Mouse (Mus musculus) neural tube, embryonic 11.5 days (tissue): ENCODE data around the gene Mars. TPM values are rescaled to one million over a fixed set of nuclear protein-coding genes. Genes with fewer than 3 reads are reported as not detected.

Experiments used
- ATAC-seq: fragments of 200-750 bp; cut with Nextera tagmentation; 2 replicates; pipeline ENCODE4 v1.8.0; 2017; ENCODE audit warnings: moderate number of reproducible peaks, mild to moderate bottlenecking, moderate TSS enrichment, moderate library complexity; ENCODE audit not compliant: insufficient read depth, low FRiP score, low TSS enrichment
- DNase-seq: peaks from one replicate; pipeline ENCODE4 v3.0.0-alpha.2; 2015; ENCODE audit warnings: low spot score
- H3K27ac ChIP-seq: fragments of 300-500 bp; sonication (generic); 2 replicates; pipeline ENCODE4 v1.5.1; 2014; ENCODE audit warnings: low read depth, mild to moderate bottlenecking, low read length
- H3K27me3 ChIP-seq: fragments of 300-500 bp; sonication (generic); 2 replicates; pipeline ENCODE4 v1.6.1; 2014; ENCODE audit warnings: mild to moderate bottlenecking, low read length, mixed read lengths; ENCODE audit not compliant: control insufficient read depth, insufficient read depth
- H3K36me3 ChIP-seq: fragments of 300-500 bp; sonication (generic); 2 replicates; pipeline ENCODE4 v1.6.1; 2014; ENCODE audit warnings: mild to moderate bottlenecking, low read length, moderate library complexity, mixed read lengths; ENCODE audit not compliant: control insufficient read depth, insufficient read depth
- H3K4me1 ChIP-seq: fragments of 300-500 bp; sonication (generic); 2 replicates; pipeline ENCODE4 v1.6.1; 2014; ENCODE audit warnings: low read length, mixed read lengths; ENCODE audit not compliant: control insufficient read depth, insufficient read depth
- H3K4me2 ChIP-seq: fragments of 300-500 bp; sonication (generic); 2 replicates; pipeline ENCODE4 v1.6.1; 2014; ENCODE audit warnings: low read depth, mild to moderate bottlenecking, moderate library complexity
- H3K4me3 ChIP-seq: fragments of 300-500 bp; sonication (generic); 2 replicates; pipeline ENCODE4 v1.5.1; 2014; ENCODE audit warnings: low read depth, low read length
- H3K9ac ChIP-seq: fragments of 300-500 bp; sonication (generic); 2 replicates; pipeline ENCODE4 v1.6.1; 2014; ENCODE audit warnings: mild to moderate bottlenecking, low read length
- H3K9me3 ChIP-seq: fragments of 300-500 bp; sonication (generic); 2 replicates; pipeline ENCODE4 v1.6.1; 2016; ENCODE audit warnings: low read length; ENCODE audit not compliant: control insufficient read depth
- WGBS: fragments of 180-500 bp; shearing (Covaris S2); extraction: QIAGEN DNeasy Blood & Tissue Kit; methylation state at CpG from one replicate; pipeline ENCODE4 v1.1.7; 2014; 5-methylcytosine and 5-hydroxymethylcytosine counted together
- polyA plus RNA-seq: library from polyadenylated mRNA; unstranded; fragments of >200 nt; fragmentation: Nextera tagmentation; extraction: Ambion mirVana; gene quantifications from 2 replicates; pipeline ENCODE4 v1.2.1, GENCODE M21; 2014

Gene Mars
- polyA plus RNA-seq, 1 experiment from 2014 or later: 164 TPM

- Histone ChIP-seq H3K4me3 (no peak overlapping the region), H3K27me3 (peaks cover 37% of the 10 kb centered on the region), H3K9ac (no peak overlapping the region), H3K4me2 (no peak overlapping the region), H3K9me3 (no peaks in the 10 kb centered on the region), H3K27ac (no peak overlapping the region), H3K4me1 (peaks cover 6% of the 10 kb centered on the region), H3K36me3 (peaks cover 4% of the 10 kb centered on the region; the same call in 1 of the 2 replicates)
- WGBS: 54% methylated on average over 18 of the region's 18 CpGs
- no peak for DNase-seq
- no peak for ATAC-seq
These were observed 16.0 kb upstream of the Mars start for GRCm38 (mm10) chr10:127327461-127328145.

DNA sequence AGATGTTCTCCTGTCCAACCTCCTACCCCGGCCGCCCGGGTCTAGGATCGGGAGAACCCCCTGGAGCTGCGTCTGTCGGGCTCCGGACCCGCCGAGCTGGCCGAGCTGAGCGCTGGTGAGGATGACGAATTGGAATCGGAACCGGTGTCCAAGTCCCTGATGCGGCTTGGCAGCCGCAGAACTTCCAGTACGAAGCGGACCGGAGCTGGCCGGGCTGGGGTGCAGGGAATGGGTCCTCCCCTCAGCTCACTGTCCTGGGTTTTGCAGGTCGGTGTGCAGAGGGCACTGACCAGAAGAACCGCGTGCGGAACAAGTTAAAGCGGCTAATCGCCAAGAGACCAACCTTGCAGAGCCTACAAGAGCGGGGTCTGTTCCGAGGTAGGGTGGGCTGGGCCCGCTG lies 15.2 kb upstream of the Mars start:
- WGBS: 5% methylated on average over 29 of the region's 29 CpGs

DNA sequence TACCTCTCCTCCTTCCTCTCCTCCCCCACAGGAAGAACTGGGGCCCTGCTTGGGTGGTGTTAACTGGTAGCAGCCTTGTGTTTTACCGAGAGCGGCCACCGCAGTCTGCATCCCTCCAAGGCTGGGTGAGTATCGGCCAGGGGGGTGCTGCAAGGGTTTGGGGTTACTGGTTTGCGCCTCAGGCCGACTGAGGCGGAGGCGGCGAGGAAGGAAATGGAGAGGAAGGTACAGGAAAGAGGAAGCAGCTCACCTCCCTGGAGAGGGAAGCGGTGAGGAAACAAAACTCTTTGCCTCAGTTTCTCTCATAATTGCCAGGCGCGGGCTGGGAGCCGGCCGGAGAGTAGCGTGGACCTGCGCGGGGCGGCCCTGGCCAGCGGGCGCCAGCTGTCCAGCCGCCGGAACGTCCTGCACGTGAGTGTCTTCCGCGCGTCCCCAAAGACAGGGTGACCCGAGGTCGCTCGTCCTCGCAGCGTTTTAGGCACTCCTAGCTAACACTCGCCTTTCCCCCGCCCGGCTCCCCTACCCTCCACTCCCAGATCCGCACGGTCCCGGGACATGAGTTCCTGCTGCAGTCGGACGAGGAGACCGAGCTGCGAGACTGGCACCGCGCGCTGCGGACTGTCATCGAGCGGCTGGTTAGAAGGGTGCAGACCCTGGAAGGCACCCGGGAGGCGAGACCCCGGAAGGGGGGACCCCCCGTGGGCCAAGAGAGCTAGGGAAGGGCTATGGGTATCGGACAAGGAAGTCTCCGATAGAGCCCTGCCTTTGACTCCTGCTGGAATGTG lies 14.6 kb upstream of the Mars start:
- peak overlapping the region; percentile 26 for H3K9ac ChIP-seq
- no peak for ATAC-seq

More for the DNA sequence above, 15.2 kb upstream of the Mars start:
- no peak for DNase-seq
- Histone ChIP-seq H3K36me3 (no peaks in the 10 kb centered on the region), H3K4me2 (peak overlapping the region; percentile 47), H3K27ac (no peak overlapping the region), H3K27me3 (peaks cover 37% of the 10 kb centered on the region), H3K4me1 (peaks cover 6% of the 10 kb centered on the region), H3K9ac (peak overlapping the region; percentile 26), H3K4me3 (peak overlapping the region; percentile 31), H3K9me3 (no peaks in the 10 kb centered on the region)
- ATAC-seq: no peak

DNA sequence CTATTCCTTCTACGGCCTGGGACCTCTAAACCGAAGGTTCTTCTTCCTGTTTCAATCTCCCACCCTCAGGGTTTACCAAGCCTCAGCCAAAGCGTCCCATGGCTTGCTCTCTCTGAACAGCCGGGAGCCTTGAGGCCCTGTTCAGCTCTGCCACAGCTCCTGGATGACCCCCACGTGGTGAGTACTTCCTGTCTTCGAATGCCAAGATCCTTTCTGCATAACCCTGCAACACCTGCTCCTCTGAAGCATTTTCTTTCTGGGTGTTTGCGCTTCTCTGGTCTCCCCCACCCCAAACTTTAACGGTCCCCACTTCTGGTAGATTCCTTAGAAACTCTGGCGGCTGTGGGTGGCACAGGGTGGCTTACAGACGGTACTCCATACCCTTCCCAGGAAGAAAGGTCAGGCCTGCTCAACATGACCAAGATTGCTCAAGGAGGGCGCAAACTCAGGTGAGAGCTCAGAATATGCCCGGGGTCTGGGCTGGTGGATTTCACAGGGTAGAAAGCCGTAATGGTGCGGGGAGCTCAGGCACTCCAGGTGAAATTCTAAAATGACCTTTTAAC lies 13.9 kb upstream of the Mars start:
- DNase-seq (no peak), ATAC-seq (no peak)
- WGBS: 24% methylated on average over 14 of the region's 14 CpGs
- no peaks in the 10 kb centered on the region for H3K36me3 ChIP-seq
- H3K9ac ChIP-seq: no peak overlapping the region
- no peak overlapping the region for H3K27ac ChIP-seq
- H3K4me1 ChIP-seq: peaks cover 6% of the 10 kb centered on the region
- peaks cover 37% of the 10 kb centered on the region for H3K27me3 ChIP-seq
- no peaks in the 10 kb centered on the region for H3K9me3 ChIP-seq
- 0 out of 2 replicates have a peak overlapping the region, but pooled peaks have one; percentile 31 for H3K4me3 ChIP-seq
- H3K4me2 ChIP-seq: peak overlapping the region; percentile 47; the same call in 1 of the 2 replicates

More for the DNA sequence above, 14.6 kb upstream of the Mars start:
- DNase-seq: peak; percentile 57
- Histone ChIP-seq H3K27me3 (peaks cover 37% of the 10 kb centered on the region), H3K27ac (no peak overlapping the region), H3K9me3 (no peaks in the 10 kb centered on the region), H3K4me3 (peak overlapping the region; percentile 31), H3K4me2 (peak overlapping the region; percentile 47), H3K36me3 (no peaks in the 10 kb centered on the region), H3K4me1 (peaks cover 6% of the 10 kb centered on the region)
- WGBS: under 1% methylated on average over 53 of the region's 54 CpGs

GRCm38 (mm10) chr10:127324495-127324894 lies 12.9 kb upstream of the Mars start:
- Histone ChIP-seq H3K4me3 (no peak overlapping the region), H3K27me3 (peaks cover 37% of the 10 kb centered on the region), H3K9ac (no peak overlapping the region), H3K4me2 (no peak overlapping the region), H3K36me3 (no peaks in the 10 kb centered on the region), H3K9me3 (no peaks in the 10 kb centered on the region), H3K27ac (no peak overlapping the region), H3K4me1 (peaks cover 6% of the 10 kb centered on the region)
- DNase-seq: peak; percentile 44
- 12% methylated on average over 7 of the region's 7 CpGs for WGBS
- ATAC-seq: no peak

DNA sequence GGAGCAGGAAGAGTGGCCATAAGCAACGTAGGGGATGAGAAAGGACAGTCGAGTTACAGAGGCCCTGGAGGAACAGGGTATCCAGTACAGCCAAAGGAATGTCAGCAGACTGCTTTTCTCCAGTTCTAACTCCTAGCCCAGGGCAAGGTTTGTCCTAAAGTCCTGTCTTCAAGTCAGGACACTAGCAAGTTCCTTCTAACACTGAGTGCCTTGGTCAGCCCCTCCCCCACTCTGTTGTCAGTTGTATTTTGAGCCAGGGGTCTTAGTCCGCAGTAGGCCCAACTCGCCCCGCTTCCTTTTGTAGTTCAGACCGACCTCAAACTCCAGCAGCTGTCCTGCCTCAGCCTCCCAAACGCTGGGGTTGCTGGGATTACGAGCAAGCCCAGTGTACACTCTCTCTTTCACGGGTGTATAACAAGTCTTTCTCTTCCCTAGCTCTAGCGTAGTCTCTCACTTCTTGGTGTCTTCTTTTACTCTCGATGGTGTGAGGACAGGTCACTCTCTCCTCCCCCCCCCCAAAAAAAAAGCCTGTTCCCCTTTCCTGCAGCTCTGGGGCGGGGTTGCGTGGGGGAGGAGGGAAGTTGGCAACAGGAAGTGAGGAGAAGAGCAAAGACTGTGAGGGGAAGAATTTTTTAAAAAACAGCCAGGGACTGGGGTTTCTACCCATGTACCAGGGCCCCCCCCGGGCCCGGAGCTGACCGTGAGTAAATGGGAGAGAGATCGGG lies 11.7 kb upstream of the Mars start:
- 79% methylated on average over 17 of the region's 17 CpGs for WGBS
- no peaks in the 10 kb centered on the region for H3K36me3 ChIP-seq
- no peak overlapping the region for H3K9ac ChIP-seq
- H3K9me3 ChIP-seq: no peaks in the 10 kb centered on the region
- H3K27me3 ChIP-seq: peaks cover 35% of the 10 kb centered on the region
- H3K4me3 ChIP-seq: no peak overlapping the region
- H3K27ac ChIP-seq: no peak overlapping the region
- peaks cover 6% of the 10 kb centered on the region for H3K4me1 ChIP-seq
- ATAC-seq: no peak
- DNase-seq: no peak
- H3K4me2 ChIP-seq: no peak overlapping the region

GRCm38 (mm10) chr10:127322669-127323068 lies 11.1 kb upstream of the Mars start:
- Histone ChIP-seq H3K36me3 (no peaks in the 10 kb centered on the region), H3K27me3 (peaks cover 29% of the 10 kb centered on the region), H3K4me2 (no peak overlapping the region), H3K27ac (no peak overlapping the region), H3K9ac (no peak overlapping the region), H3K4me3 (no peak overlapping the region), H3K4me1 (peaks cover 6% of the 10 kb centered on the region), H3K9me3 (no peaks in the 10 kb centered on the region)
- DNase-seq: no peak
- 81% methylated on average over 4 of the region's 4 CpGs for WGBS
- ATAC-seq: no peak

- H3K27me3 ChIP-seq: peaks cover 24% of the 10 kb centered on the region
- 70% methylated on average over 13 of the region's 13 CpGs for WGBS
These were observed 10.6 kb upstream of the Mars start for GRCm38 (mm10) chr10:127322178-127322577.

More at GRCm38 (mm10) chr10:127322178-127322577, 10.6 kb upstream of the Mars start:
- Histone ChIP-seq H3K4me1 (peaks cover 6% of the 10 kb centered on the region), H3K9me3 (no peaks in the 10 kb centered on the region), H3K27ac (no peak overlapping the region), H3K36me3 (no peaks in the 10 kb centered on the region), H3K9ac (no peak overlapping the region), H3K4me3 (no peak overlapping the region), H3K4me2 (no peak overlapping the region)
- DNase-seq (no peak), ATAC-seq (no peak)
